Mouse (Mus musculus): ENCODE measurements around the gene Jmy.
"Not testable (repeated sequence)": the region's sequence is repeated elsewhere in the genome, so short reads cannot be mapped to it uniquely, and the experiment has no call there.

The Jmy gene

DNA sequence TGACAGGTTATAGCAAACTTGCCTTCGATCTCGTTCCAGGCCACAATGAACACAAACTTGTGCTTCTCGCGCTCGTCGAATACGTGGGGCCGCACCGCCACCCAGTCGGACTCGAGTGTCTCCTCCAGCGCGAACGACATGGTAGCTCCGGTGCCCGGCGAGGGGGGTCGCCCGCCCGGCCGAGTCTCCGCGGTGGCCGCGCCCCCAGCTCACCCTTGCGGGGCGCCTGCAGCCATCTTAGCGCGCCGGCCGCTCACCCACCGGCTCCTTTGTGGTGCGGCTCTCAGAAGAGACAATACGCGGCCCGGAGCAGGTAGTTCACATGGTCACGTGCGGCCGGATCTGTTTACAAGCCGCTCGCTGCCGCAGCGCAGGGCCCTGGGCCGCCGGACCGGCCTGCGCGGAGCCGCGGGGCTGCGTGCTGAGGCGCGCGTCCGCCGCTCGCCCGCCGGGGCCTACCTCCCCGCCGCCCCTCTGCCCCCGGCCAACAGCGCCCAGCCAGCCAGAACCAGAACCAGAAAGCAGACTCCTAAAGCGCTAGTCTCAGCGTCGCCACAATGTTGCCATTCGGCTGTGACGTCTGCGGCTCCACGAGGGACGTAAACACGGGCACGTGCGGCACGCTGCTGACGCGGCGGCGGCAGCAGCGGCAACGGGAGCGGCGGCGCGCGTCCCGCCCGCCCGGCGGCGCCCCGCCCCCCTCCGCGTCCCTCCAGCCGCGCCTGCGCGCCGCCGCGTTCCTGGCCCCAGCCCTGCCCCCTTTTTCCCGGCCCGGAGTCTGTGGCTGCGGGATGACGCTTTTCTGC lies at the start of gene Jmy:
Gene Jmy, minus strand, starts transcription at position 642 of the 806 bp plus-strand sequence.
- peak; percentile 82 to 83 for DNase-seq (ENCODE audit: low spot score in 2 of 2)

GRCm38 (mm10) chr13:93547641-93548040 lies 48.0 kb upstream of the Jmy start:
- DNase-seq (ENCODE audit: low spot score in 2 of 2): peak; percentile 1 to 29

DNA sequence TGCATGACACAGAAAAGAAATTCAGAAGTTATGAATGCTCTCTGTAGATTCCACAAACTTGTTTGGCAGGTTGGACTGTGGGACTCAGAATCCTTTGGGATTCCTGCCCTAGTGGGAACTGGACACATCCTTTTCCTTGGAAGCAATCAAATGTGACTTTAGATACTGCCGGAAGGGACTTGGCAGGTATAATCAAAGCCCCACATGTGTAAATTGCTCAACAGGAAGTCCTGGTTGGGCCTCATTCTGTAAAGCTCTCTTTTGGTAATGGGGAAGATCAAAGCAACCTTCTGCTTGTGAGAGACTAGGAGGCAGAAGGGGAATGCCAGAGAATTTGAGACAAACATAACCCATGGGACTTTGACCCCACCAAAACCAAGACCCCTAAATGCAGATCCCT lies 46.4 kb upstream of the Jmy start:
- peak in 1 of 2 experiments; percentile 30 for DNase-seq (ENCODE audit: low spot score in 2 of 2)

GRCm38 (mm10) chr13:93544274-93544673 lies 44.7 kb upstream of the Jmy start:
- DNase-seq (ENCODE audit: low spot score in 2 of 2): no peak

GRCm38 (mm10) chr13:93539311-93539710 lies 39.7 kb upstream of the Jmy start:
- DNase-seq (ENCODE audit: low spot score in 2 of 2): no peak

DNA sequence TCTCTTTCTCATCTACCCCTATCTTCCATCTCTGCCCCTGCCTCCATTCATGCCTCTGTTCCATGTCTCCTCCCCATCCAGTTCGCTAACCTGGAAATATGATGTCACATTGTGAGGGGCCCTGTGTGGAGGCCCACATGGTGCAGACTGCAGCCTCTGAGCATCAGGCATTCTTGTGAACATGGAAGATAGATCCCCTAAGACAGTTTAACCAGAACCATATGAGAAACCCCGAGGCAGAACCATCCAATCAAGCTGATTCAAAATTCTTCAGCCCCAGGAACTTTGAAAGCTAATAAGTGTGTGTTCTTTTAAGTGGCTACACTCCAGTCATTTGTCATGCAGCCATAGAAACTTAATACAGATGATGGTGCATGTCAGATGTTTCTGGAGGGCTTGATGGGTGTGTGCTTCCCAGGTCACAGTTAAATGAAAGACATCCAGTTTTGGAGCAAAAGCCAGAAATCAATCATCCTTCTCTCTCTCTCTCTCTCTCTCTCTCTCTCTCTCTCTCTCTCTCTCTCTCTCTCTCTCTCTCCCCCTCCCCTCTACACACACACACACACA lies 19.2 kb upstream of the Jmy start:
- no peak for DNase-seq (ENCODE audit: low spot score in 2 of 2)

DNA sequence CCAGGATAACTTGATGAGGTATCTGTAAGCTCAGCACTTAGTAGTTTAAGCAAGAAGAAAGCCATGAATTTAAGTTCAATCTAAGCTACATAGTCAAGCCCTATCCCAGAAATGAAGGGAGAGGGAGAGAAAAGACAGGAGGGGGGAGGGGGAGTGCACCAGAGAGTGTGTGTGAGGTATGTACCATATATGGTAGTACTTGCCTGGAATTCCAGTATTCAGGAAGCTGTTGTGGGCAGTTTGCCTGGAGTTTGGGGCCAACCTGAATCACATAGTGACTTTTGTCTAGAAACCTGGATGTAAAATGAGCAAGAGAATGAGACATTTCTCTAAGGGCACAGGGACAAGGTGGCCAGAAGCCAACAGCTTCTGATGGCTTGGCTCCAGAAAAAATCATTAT lies 17.6 kb upstream of the Jmy start:
- DNase-seq (ENCODE audit: low spot score in 2 of 2): no peak

GRCm38 (mm10) chr13:93514000-93514795 lies 14.6 kb upstream of the Jmy start:
- DNase-seq (ENCODE audit: low spot score in 2 of 2): no peak

DNA sequence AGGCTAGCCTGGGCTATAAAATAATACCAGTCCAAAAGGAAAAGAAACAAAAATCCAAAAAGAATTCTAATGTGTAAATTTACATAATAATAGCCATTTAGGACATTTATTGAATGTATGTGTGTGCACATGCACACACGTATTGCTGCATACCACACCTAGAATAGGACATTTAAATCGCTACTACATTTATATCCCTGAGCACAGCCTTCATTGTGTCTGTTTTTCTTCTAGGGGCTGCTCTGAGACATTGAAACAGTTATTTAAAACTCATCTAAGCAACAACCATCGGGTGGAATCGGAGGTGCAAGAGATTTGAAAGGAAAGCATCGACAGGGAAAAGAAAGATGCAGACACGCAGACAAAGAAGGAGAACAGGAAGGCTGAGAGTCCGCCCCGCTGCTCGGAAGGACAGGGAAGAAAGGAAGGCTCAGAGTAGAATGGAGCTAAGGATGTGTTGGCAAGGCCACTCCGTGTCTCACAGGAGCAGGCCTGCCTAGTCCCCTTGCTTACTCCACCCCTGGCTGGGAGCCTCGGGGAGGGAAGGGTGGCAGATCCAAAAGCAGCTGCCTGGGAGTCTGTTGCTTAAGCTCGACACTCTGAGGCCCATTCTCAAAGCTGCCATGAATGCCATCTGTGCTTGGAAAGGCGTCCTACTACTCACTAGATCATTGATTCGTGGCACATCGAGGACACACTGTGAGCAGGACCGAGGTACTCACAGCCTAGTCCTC lies 11.0 kb upstream of the Jmy start:
- no peak for DNase-seq (ENCODE audit: low spot score in 2 of 2)

GRCm38 (mm10) chr13:93506920-93507319 lies 7.3 kb upstream of the Jmy start:
- not testable (repeated sequence) for DNase-seq (ENCODE audit: low spot score in 2 of 2)

GRCm38 (mm10) chr13:93501724-93502123 lies 2.1 kb upstream of the Jmy start:
- DNase-seq (ENCODE audit: low spot score in 2 of 2): no peak

DNA sequence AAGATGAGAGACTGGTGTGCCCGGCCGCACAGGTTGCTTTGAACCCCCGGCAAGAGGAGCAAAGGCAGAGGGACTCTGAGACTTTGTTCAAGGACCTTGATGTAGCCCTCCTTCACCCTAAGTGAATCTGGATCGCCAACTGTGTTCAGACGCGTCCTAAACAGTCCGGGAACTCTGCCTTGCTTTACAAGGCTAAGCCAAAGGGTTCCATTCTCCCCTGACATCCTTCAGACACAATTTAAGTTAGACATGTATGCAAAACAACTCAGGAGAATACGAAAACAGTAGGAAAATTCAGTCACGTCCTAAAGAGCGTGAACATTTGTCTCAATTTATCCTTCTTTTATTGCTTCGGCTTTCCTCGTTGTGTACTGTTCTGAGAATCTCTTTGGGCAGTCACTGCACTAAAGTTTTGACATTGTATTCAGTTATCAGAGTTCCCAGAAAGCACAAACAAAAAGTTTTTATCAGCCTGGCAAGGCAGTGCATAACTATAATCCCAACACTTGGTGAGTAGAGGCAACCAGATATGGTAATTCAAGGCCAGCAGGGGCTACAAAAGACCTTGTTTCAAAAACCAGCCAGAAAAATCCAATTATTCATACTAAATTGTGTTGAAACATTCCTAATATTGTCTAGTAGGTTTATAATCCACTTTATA lies 495 bp upstream of the Jmy start:
- no peak for DNase-seq (ENCODE audit: low spot score in 2 of 2)

DNA sequence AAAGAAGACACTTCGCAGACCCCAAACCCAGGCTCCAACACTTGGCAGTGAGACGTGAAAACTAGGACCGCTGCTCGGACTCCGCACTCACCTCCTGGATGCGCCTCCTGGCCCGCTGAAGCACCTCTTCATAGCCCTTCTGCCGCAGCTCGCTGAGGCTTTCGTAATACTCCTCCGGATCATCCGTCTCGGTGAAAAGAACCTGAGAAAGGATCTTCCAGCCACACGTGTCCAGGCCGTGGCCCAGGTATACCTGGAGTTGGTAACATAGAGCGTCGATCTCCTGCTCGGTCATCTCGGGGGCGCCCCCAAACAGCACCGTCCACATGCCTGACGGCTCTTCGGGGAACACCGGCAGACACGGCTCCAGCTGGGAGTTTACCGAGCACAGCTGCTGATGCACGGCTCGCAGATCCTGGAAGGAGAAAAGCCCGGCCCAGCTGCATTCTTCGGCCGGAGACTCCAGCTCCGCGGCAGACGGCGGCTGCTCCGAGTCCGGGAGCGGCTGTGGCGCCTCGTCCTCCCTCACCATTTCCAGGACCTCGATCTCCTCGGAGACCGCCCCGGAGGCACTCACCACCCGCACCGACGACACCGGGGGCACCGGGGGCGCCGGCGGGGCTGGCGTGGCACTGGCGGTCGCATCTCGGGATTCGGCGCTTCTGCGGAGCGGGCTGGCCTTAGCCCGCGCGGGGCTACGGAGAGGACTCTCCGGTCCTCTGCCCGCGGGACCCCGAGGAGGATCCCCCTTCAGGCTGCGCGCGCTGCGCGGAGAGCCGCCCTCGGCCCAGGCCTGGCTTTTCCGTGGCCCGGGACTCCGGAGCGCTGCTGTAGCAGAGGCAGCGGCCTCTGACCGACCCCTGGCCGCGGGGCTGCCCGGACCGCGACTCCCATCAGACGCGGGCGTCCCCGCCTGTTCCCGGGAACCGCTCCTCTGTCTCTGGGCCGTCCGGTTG lies 1.1 kb downstream of the Jmy start:
- DNase-seq (ENCODE audit: low spot score in 2 of 2): peak; percentile 8 to 30

DNA sequence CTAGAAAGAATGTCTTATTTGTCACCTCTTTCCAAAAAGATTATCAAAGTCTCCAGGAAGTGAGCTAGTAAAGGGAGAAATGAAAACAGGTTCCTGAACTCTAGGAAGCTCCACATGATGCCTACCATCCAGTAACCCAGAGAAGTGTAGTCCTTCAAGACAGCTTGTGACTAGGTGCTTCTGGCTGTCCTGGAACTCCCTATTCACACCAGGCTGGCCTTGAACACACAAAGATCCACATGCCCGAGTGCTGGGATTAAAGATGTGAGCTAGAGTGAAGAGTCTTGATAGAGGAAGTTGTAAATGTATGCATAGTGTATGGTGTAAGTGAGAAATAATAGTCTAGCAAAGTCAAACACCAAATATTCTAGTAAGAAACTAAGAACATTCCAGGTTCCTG lies 2.6 kb downstream of the Jmy start:
- no peak for DNase-seq (ENCODE audit: low spot score in 2 of 2)

GRCm38 (mm10) chr13:93488510-93488909 lies 11.1 kb downstream of the Jmy start:
- DNase-seq (ENCODE audit: low spot score in 2 of 2): no peak

DNA sequence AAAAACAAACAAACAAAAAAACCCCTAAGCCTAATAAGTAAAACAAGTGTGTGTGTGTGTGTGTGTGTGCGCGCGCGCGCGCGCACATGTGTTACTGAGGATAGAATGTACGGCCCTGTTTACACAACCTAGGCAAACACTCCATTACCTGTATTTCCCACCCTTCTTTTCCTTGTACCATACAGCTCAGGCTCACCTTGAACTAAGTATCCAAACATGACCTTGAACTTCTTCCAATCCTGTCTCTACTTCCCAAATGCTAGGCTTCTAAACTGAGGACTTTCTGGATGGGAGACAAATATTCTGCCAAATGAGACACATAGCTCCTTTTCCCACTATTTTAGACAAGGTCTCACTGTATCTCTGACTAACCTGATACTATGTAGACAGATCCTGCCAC lies 11.9 kb downstream of the Jmy start:
- no peak for DNase-seq (ENCODE audit: low spot score in 2 of 2)

GRCm38 (mm10) chr13:93484276-93484675 lies 15.3 kb downstream of the Jmy start:
- DNase-seq (ENCODE audit: low spot score in 2 of 2): no peak

DNA sequence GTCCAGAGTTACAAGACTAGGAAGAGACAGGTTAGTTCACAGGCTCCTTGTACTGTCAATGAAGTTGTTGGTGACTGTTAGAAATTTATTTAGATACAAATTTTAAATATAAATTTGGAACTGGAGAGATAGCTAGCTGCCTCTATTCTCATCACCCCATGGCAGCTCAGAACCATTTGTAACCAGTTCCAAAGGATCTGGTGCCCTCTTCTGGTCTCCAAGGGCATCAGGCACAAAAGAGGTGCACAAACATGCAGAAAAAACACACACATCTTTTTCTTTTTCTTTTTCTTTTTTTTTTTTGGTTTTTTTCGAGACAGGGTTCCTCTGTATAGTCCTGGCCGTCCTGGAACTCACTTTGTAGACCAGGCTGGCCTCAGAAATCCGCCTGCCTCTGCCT lies 18.5 kb downstream of the Jmy start:
- DNase-seq (ENCODE audit: low spot score in 2 of 2): no peak

DNA sequence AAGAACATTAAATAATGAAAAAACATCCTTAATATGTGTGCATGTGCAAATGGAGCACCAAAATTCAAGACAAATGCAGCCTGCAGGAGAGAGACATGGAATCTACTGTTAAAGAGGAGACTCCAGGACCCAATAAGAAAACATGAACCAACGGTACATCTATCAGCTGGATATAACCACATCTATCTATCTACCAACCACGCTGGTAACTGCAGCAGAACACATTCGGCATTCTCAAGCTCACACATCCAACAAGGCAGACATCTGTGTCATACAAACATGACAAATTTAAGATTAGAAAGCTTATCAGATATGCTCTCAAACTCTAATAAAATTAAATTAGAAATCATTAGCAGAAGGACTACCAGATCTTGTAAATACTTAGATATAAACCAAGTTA lies 21.3 kb downstream of the Jmy start:
- DNase-seq (ENCODE audit: low spot score in 2 of 2): no peak

GRCm38 (mm10) chr13:93468355-93468754 lies 31.3 kb downstream of the Jmy start:
- no peak for DNase-seq (ENCODE audit: low spot score in 2 of 2)
